Mouse (Mus musculus) heart, postnatal 0 days (tissue): ENCODE results near the gene Btn2a2. TPM values are rescaled to one million over a fixed set of nuclear protein-coding genes. Genes with fewer than 3 reads are reported as not detected.

Experiments used
- ATAC-seq: fragments of 200-750 bp; cut with Nextera tagmentation; 2 replicates; pipeline ENCODE4 v1.8.0; 2017; ENCODE audit warnings: low read depth, moderate number of reproducible peaks, moderate library complexity; ENCODE audit not compliant: insufficient read depth
- DNase-seq: peaks from one replicate; pipeline ENCODE4 v3.0.0-alpha.2; 2016; ENCODE audit warnings: low spot score
- H3K27ac ChIP-seq: fragments of 300-500 bp; sonication (generic); 2 replicates; pipeline ENCODE4 v1.5.1; 2014; ENCODE audit warnings: low read depth, mild to moderate bottlenecking
- H3K27me3 ChIP-seq: fragments of 300-500 bp; sonication (generic); 2 replicates; pipeline ENCODE4 v1.6.1; 2014; ENCODE audit warnings: low read length, mixed read lengths; ENCODE audit not compliant: control insufficient read depth, insufficient read depth
- H3K36me3 ChIP-seq: fragments of 300-500 bp; sonication (generic); replicated peaks from 2 replicates; pipeline ENCODE4 v1.6.1; 2014; ENCODE audit warnings: low read length, mixed read lengths; ENCODE audit not compliant: control insufficient read depth, insufficient read depth
- H3K4me1 ChIP-seq: fragments of 300-500 bp; sonication (generic); 2 replicates; pipeline ENCODE4 v1.6.1; 2014; ENCODE audit warnings: antibody characterized with exemption; ENCODE audit not compliant: control insufficient read depth, insufficient read depth
- H3K4me2 ChIP-seq: fragments of 300-500 bp; sonication (generic); 2 replicates; pipeline ENCODE4 v1.6.1; 2014; ENCODE audit warnings: low read depth, mild to moderate bottlenecking, low read length, moderate library complexity
- H3K4me3 ChIP-seq: fragments of 300-500 bp; sonication (generic); 2 replicates; pipeline ENCODE4 v1.5.1; 2014; ENCODE audit warnings: low read depth, low read length
- H3K9ac ChIP-seq: fragments of 300-500 bp; sonication (generic); replicated peaks from 2 replicates; pipeline ENCODE4 v1.6.1; 2014; ENCODE audit warnings: low read depth, low read length, mixed read lengths
- H3K9me3 ChIP-seq: fragments of 300-500 bp; sonication (generic); replicated peaks from 2 replicates; pipeline ENCODE4 v1.6.1; 2016; ENCODE audit warnings: low read length; ENCODE audit not compliant: control insufficient read depth
- CTCF ChIP-seq: IDR thresholded peaks from 2 replicates; pipeline ENCODE4 v1.5.1; 2016; ENCODE audit warnings: antibody characterized with exemption, control low read depth, low read depth
- EP300 ChIP-seq: IDR thresholded peaks from 2 replicates; pipeline ENCODE4 v1.6.1; 2016; ENCODE audit warnings: antibody characterized with exemption, low read depth
- WGBS: fragments of 180-500 bp; shearing (Covaris S2); extraction: QIAGEN DNeasy Blood & Tissue Kit; methylation state at CpG from one replicate; pipeline ENCODE4 v1.1.7; 2014; 5-methylcytosine and 5-hydroxymethylcytosine counted together
- polyA plus RNA-seq: library from polyadenylated mRNA; unstranded; fragments of >200 nt; fragmentation: Nextera tagmentation; extraction: Ambion mirVana; gene quantifications from 2 replicates; pipeline ENCODE4 v1.2.1, GENCODE M21; 2015
- total RNA-seq: library from RNA; depleted of rRNA; stranded (reverse); fragments of >200 nt; gene quantifications from 2 replicates; pipeline ENCODE4 v1.2.3, GENCODE M21; 2014; ENCODE audit warnings: low replicate concordance

Gene Btn2a2
- total and polyA plus RNA-seq, 2 experiments from 2014 or later: 0.15 TPM; not detected in 1

GRCm38 (mm10) chr13:23503797-23504196 is 15.1 kb upstream of the Btn2a2 start:
- TF ChIP-seq EP300: no peak
- TF ChIP-seq CTCF: no peak
- Histone ChIP-seq H3K9ac (no peak overlapping the region), H3K4me2 (no peak overlapping the region), H3K36me3 (no peaks in the 10 kb centered on the region), H3K4me1 (0 out of 2 replicates have a peak, but pooled peaks cover 14% of the 10 kb centered on the region), H3K4me3 (no peak overlapping the region), H3K27me3 (no peaks in the 10 kb centered on the region), H3K9me3 (no peaks in the 10 kb centered on the region), H3K27ac (no peak overlapping the region)
- DNase-seq: no peak
- WGBS: 11% methylated on average over 9 of the region's 9 CpGs
- no peak for ATAC-seq

- no peak for DNase-seq
- Histone ChIP-seq H3K4me2 (no peak overlapping the region), H3K27me3 (no peaks in the 10 kb centered on the region), H3K4me3 (no peak overlapping the region), H3K27ac (no peak overlapping the region), H3K9ac (no peak overlapping the region), H3K9me3 (no peaks in the 10 kb centered on the region), H3K4me1 (0 out of 2 replicates have a peak, but pooled peaks cover 14% of the 10 kb centered on the region), H3K36me3 (no peaks in the 10 kb centered on the region)
- 66% methylated on average over 4 of the region's 4 CpGs for WGBS
- ATAC-seq: no peak
- TF ChIP-seq EP300 (no peak), CTCF (no peak)
Observed at GRCm38 (mm10) chr13:23502916-23503315, 14.3 kb upstream of the Btn2a2 start.

GRCm38 (mm10) chr13:23502031-23502567 is 13.4 kb upstream of the Btn2a2 start:
- no peak for TF ChIP-seq CTCF
- Histone ChIP-seq H3K27ac (no peak overlapping the region), H3K9ac (no peak overlapping the region), H3K27me3 (no peaks in the 10 kb centered on the region), H3K9me3 (no peaks in the 10 kb centered on the region), H3K4me1 (0 out of 2 replicates have a peak, but pooled peaks cover 14% of the 10 kb centered on the region), H3K4me3 (no peak overlapping the region), H3K4me2 (no peak overlapping the region), H3K36me3 (no peaks in the 10 kb centered on the region)
- no peak for DNase-seq
- WGBS: 40% methylated on average over 9 of the region's 9 CpGs
- no peak for ATAC-seq

DNA sequence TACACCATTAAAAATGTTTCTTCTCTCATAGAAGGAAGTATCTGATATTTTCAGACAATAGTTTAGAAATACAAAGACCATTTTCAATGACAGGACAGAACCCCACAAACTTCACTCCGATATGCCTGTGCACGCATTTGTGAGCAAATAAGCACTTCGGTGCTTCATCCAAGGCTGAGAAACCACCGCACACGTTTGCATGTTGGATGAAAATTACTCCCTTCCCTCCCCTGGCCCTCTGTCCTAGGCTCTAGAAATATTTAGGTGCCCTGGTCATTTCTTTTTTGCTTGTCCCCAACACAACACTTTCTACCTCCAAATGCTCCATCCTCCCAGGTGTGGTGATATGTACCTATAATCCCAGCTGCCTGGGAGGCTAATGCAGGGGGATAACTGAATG is 12.9 kb upstream of the Btn2a2 start:
- DNase-seq (no peak), ATAC-seq (no peak)
- WGBS: 29% methylated on average over 5 of the region's 5 CpGs
- Histone ChIP-seq H3K9ac (no peak overlapping the region), H3K4me3 (no peak overlapping the region), H3K27me3 (no peaks in the 10 kb centered on the region), H3K4me2 (no peak overlapping the region), H3K4me1 (0 out of 2 replicates have a peak, but pooled peaks cover 14% of the 10 kb centered on the region), H3K9me3 (no peaks in the 10 kb centered on the region), H3K27ac (no peak overlapping the region), H3K36me3 (no peaks in the 10 kb centered on the region)
- TF ChIP-seq EP300 (no peak), CTCF (no peak)

GRCm38 (mm10) chr13:23500424-23501200 is 12.0 kb upstream of the Btn2a2 start:
- Histone ChIP-seq H3K27ac (no peak overlapping the region), H3K9ac (no peak overlapping the region), H3K4me2 (no peak overlapping the region), H3K36me3 (no peaks in the 10 kb centered on the region), H3K9me3 (no peaks in the 10 kb centered on the region), H3K27me3 (no peaks in the 10 kb centered on the region), H3K4me3 (no peak overlapping the region), H3K4me1 (0 out of 2 replicates have a peak, but pooled peaks cover 12% of the 10 kb centered on the region)
- ATAC-seq: no peak
- TF ChIP-seq EP300: no peak
- 9% methylated on average over 17 of the region's 17 CpGs for WGBS
- no peak for DNase-seq
